Mouse (Mus musculus) lung, postnatal 0 days (tissue): ENCODE results near the gene Gpr89. TPM values are rescaled to one million over a fixed set of nuclear protein-coding genes. Genes with fewer than 3 reads are reported as not detected.

Experiments used
- ATAC-seq: fragments of 200-750 bp; cut with Nextera tagmentation; 2 replicates; pipeline ENCODE4 v1.8.0; 2017; ENCODE audit warnings: moderate library complexity
- DNase-seq: peaks from one replicate; pipeline ENCODE4 v3.0.0-alpha.2; 2016; ENCODE audit warnings: low spot score
- H3K27ac ChIP-seq: fragments of 300-500 bp; sonication (generic); 2 replicates; pipeline ENCODE4 v1.5.1; 2014; ENCODE audit warnings: antibody characterized with exemption, mild to moderate bottlenecking, low read length, mixed read lengths
- H3K27me3 ChIP-seq: fragments of 300-500 bp; sonication (generic); replicated peaks from 2 replicates; pipeline ENCODE4 v1.6.1; 2014; ENCODE audit warnings: low read length, mixed read lengths; ENCODE audit not compliant: insufficient read depth
- H3K36me3 ChIP-seq: fragments of 300-500 bp; sonication (generic); 2 replicates; pipeline ENCODE4 v1.6.1; 2014; ENCODE audit warnings: low read length, mixed read lengths; ENCODE audit not compliant: insufficient read depth
- H3K4me1 ChIP-seq: fragments of 300-500 bp; sonication (generic); 2 replicates; pipeline ENCODE4 v1.6.1; 2014; ENCODE audit warnings: antibody characterized with exemption, low read depth, low read length, mixed read lengths; ENCODE audit not compliant: insufficient read depth
- H3K4me2 ChIP-seq: fragments of 300-500 bp; sonication (generic); replicated peaks from 2 replicates; pipeline ENCODE4 v1.6.1; 2014; ENCODE audit warnings: low read depth, mild to moderate bottlenecking, low read length, moderate library complexity, mixed read lengths
- H3K4me3 ChIP-seq: fragments of 300-500 bp; sonication (generic); 2 replicates; pipeline ENCODE4 v1.5.1; 2014; ENCODE audit warnings: low read depth, low read length
- H3K9ac ChIP-seq: fragments of 300-500 bp; sonication (generic); replicated peaks from 2 replicates; pipeline ENCODE4 v1.6.1; 2014; ENCODE audit warnings: low read depth, mild to moderate bottlenecking
- H3K9me3 ChIP-seq: fragments of 300-500 bp; sonication (generic); 2 replicates; pipeline ENCODE4 v1.6.1; 2016; ENCODE audit warnings: low read length, mixed read lengths
- CTCF ChIP-seq: IDR thresholded peaks from 2 replicates; pipeline ENCODE4 v1.5.1; 2016; ENCODE audit warnings: antibody characterized with exemption, mild to moderate bottlenecking
- EP300 ChIP-seq: IDR thresholded peaks from 2 replicates; pipeline ENCODE4 v1.6.1; 2016; ENCODE audit warnings: antibody characterized with exemption, mild to moderate bottlenecking, control low read depth
- WGBS: fragments of 180-500 bp; shearing (Covaris S2); extraction: QIAGEN DNeasy Blood & Tissue Kit; methylation state at CpG from one replicate; pipeline ENCODE4 v1.1.7; 2014; 5-methylcytosine and 5-hydroxymethylcytosine counted together
- polyA plus RNA-seq: library from polyadenylated mRNA; unstranded; fragments of >200 nt; fragmentation: Nextera tagmentation; extraction: Ambion mirVana; gene quantifications from 2 replicates; pipeline ENCODE4 v1.2.1, GENCODE M21; 2015

Gpr89 gene
- polyA plus RNA-seq, 1 experiment from 2014 or later = 20.9 TPM

DNA sequence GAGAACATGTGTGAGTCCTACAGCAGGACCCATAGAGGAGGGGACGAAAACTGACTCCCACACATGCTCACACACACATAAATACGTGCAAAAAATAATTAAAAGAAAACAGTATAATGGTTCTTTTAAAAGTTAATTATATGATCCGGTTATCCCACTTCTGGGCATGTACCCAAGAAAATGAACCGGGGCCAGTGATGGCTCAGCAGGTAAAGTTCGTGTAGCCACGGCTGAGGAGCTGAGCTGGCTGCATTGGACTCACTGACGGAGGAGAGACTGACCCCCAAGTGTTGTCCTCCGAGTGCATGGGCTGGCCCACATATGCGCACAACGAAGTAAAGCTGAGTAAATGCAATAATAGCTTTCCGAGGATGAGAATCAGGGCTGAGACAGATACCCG, 80.5 kb downstream of the Gpr89 start:
- H3K4me3 ChIP-seq = no peak overlapping the region
- H3K27me3 ChIP-seq = no peaks in the 10 kb centered on the region
- H3K27ac ChIP-seq = no peak overlapping the region
- DNase-seq (no peak), ATAC-seq (no peak)
- no peak overlapping the region for H3K9ac ChIP-seq
- H3K9me3 ChIP-seq = no peaks in the 10 kb centered on the region
- H3K36me3 ChIP-seq = no peaks in the 10 kb centered on the region
- H3K4me1 ChIP-seq = no peaks in the 10 kb centered on the region
- 87% methylated on average over 12 of the region's 12 CpGs for WGBS
- no peak for TF ChIP-seq EP300
- no peak for TF ChIP-seq CTCF
- H3K4me2 ChIP-seq = no peak overlapping the region

DNA sequence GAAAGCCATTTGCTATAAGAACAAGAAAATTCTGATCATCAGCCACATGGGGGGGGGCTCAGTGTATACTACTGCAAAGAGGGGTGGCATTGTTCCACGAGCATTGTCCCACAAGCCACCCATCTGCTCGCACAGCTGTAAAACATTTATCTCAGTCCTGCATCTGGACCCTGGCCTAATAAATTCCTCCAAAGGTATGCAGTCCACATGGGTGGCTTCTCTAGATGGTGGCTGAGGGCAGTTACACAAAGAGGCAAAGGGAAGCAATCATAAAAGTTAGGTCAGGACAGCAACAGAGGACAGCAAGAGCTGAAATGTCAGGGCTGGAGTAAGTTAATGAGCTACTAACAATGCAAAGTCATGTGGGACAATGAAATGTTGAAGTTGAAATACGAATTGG, 81.4 kb downstream of the Gpr89 start:
- Histone ChIP-seq H3K4me2 (no peak overlapping the region), H3K4me1 (no peaks in the 10 kb centered on the region), H3K9me3 (no peaks in the 10 kb centered on the region), H3K27me3 (no peaks in the 10 kb centered on the region), H3K9ac (no peak overlapping the region), H3K27ac (no peak overlapping the region), H3K4me3 (no peak overlapping the region), H3K36me3 (no peaks in the 10 kb centered on the region)
- DNase-seq (no peak), ATAC-seq (no peak)
- no peak for TF ChIP-seq EP300
- TF ChIP-seq CTCF = no peak
- 53% methylated on average over 3 of the region's 3 CpGs for WGBS

DNA sequence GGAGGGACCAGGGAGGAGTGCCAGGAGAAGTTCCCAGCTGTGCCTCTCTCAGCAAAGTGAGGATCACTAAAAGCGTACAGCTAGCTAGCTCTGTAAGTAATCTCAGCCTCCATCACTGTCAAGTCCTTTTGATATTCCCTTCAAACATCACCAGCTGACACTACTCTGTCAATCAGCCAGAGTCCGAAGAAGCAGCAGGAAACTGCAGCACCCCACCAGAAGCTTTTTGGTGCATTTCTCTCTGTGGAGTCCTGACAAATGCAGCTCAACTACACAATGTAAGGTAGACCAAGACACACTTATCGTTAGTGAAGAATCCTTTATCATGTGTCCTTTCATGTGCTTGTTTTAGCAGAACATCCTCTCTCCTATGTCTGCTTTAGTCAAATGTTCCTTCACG, 83.6 kb downstream of the Gpr89 start:
- H3K4me3 ChIP-seq = no peak overlapping the region
- no peak for TF ChIP-seq CTCF
- TF ChIP-seq EP300 = no peak
- DNase-seq (no peak), ATAC-seq (no peak)
- no peak overlapping the region for H3K9ac ChIP-seq
- WGBS = 77% methylated on average over 4 of the region's 4 CpGs
- H3K4me1 ChIP-seq = no peaks in the 10 kb centered on the region
- H3K27me3 ChIP-seq = no peaks in the 10 kb centered on the region
- H3K36me3 ChIP-seq = no peaks in the 10 kb centered on the region
- H3K4me2 ChIP-seq = no peak overlapping the region
- H3K9me3 ChIP-seq = no peaks in the 10 kb centered on the region
- no peak overlapping the region for H3K27ac ChIP-seq

DNA sequence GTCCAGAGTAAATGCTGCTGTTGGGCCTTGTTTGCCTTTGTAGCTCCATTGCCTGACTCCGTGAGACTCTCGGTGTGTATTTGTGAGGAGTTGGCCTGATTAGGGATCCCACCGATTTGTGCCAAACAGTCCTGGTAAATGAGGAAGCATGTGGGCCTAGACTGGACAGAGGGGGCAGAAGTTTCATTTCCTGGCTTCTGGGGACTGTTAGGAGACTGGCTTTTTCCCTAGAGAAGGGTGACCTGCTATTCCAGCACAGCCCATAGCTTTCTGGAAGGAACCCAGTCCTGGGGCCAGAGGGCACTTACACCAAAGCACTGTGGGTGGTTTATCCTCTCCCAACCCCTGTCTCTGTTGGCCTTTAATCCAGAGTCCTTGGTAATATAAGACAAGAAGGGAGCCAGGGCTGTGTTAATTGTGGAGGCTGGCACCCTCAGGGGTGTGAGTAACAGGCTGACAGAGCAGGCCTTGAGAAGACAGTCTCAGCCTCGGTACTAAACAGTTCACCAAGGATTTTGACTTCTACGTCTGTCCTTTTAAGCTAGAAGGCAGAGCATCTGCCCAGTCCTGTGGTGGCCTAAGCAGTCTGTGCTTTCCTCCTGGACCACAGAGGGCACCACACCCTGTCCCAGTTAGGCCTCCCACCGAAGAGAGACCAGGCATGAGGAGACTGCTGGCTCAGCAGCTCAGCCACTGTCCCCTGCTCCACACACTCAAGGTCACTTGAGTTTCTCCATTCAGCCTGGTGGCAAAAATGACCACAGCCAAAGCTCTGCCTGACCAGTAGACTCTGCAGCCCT, 84.8 kb downstream of the Gpr89 start:
- no peak for ATAC-seq
- no peaks in the 10 kb centered on the region for H3K9me3 ChIP-seq
- no peaks in the 10 kb centered on the region for H3K36me3 ChIP-seq
- H3K4me3 ChIP-seq = no peak overlapping the region
- DNase-seq = no peak
- WGBS = 73% methylated on average over 6 of the region's 6 CpGs
- H3K27ac ChIP-seq = no peak overlapping the region
- no peaks in the 10 kb centered on the region for H3K4me1 ChIP-seq
- TF ChIP-seq EP300 = no peak
- no peak for TF ChIP-seq CTCF
- no peaks in the 10 kb centered on the region for H3K27me3 ChIP-seq
- no peak overlapping the region for H3K9ac ChIP-seq
- no peak overlapping the region for H3K4me2 ChIP-seq

Other genes starting within 250 kb of the Gpr89 start
- gene Ankrd35, start 235.2 kb downstream of the Gpr89 start, polyA plus RNA-seq = 0.42 and 0.44 TPM in 2 replicates
- gene Pias3, start 209.0 kb downstream of the Gpr89 start, polyA plus RNA-seq = 26.9 and 31.1 TPM in 2 replicates
- 5.3 and 5.8 TPM in 2 replicates for gene Nudt17, start 196.8 kb downstream of the Gpr89 start, polyA plus RNA-seq
- 17.9 and 19.2 TPM in 2 replicates for gene Polr3c, start 177.7 kb downstream of the Gpr89 start, polyA plus RNA-seq
- gene Rnf115, start 177.7 kb downstream of the Gpr89 start, polyA plus RNA-seq = 42.8 and 43.3 TPM in 2 replicates
- gene Pdzk1, start 76.1 kb downstream of the Gpr89 start, polyA plus RNA-seq = 0.06 and 0.17 TPM in 2 replicates
- gene Cd160, start 76.0 kb downstream of the Gpr89 start, polyA plus RNA-seq = 0.39 and 0.42 TPM in 2 replicates
- 48.3 and 57.0 TPM in 2 replicates for gene Gja5, start 653 bp downstream of the Gpr89 start, polyA plus RNA-seq
- not detected in 2 replicates for gene Gja8, start 20.7 kb upstream of the Gpr89 start, polyA plus RNA-seq